Mouse (Mus musculus) NIH3T3 (cell line): ENCODE measurements around the gene Pabpn1.
"Not testable (repeated sequence)": the region's sequence is repeated elsewhere in the genome, so short reads cannot be mapped to it uniquely, and the experiment has no call there.

ENCODE experiments used
- DNase-seq: peaks from one replicate; pipeline ENCODE4 v3.0.0-alpha.2; 2012; ENCODE audit warnings: low read depth

Gene Pabpn1

GRCm38 (mm10) chr14:54936831-54937160 is 44.5 kb downstream of the Pabpn1 start:
- DNase-seq: no peak

GRCm38 (mm10) chr14:54937361-54938182 is 45.3 kb downstream of the Pabpn1 start:
- no peak for DNase-seq

GRCm38 (mm10) chr14:54938431-54939219 is 46.3 kb downstream of the Pabpn1 start:
- DNase-seq: no peak

GRCm38 (mm10) chr14:54939434-54940175 is 47.3 kb downstream of the Pabpn1 start:
- DNase-seq: peak; percentile 76

- DNase-seq: no peak
Measured at GRCm38 (mm10) chr14:54940176-54940530, 47.9 kb downstream of the Pabpn1 start.

- DNase-seq: no peak
Measured at GRCm38 (mm10) chr14:54941024-54941978, 49.0 kb downstream of the Pabpn1 start.

GRCm38 (mm10) chr14:54942479-54942878 is 50.2 kb downstream of the Pabpn1 start:
- no peak for DNase-seq

- DNase-seq: no peak
Measured at GRCm38 (mm10) chr14:54943971-54944370, 51.7 kb downstream of the Pabpn1 start.

- DNase-seq: no peak
Measured at GRCm38 (mm10) chr14:54944939-54945338, 52.6 kb downstream of the Pabpn1 start.

GRCm38 (mm10) chr14:54945975-54946704 is 53.8 kb downstream of the Pabpn1 start:
- DNase-seq: no peak

- not testable (repeated sequence) for DNase-seq
Measured at GRCm38 (mm10) chr14:54947008-54947407, 54.7 kb downstream of the Pabpn1 start.
